Mouse (Mus musculus) bone marrow macrophage, adult 2 months (primary cell): Measurements from ENCODE around the gene Mink1. TPM values are rescaled to one million over a fixed set of nuclear protein-coding genes. Genes with fewer than 3 reads are reported as not detected.

Source experiments
- H3K27ac ChIP-seq: 2 replicates; pipeline ENCODE4 v1.5.1; 2012; ENCODE audit warnings: low read depth, low read length; ENCODE audit not compliant: insufficient read depth
- H3K4me1 ChIP-seq: 2 replicates; pipeline ENCODE4 v1.6.1; 2012; ENCODE audit warnings: low read length; ENCODE audit not compliant: control insufficient read depth, insufficient read depth
- H3K4me3 ChIP-seq: 2 replicates; pipeline ENCODE4 v1.5.1; 2012; ENCODE audit warnings: mild to moderate bottlenecking, low read length, moderate library complexity; ENCODE audit not compliant: insufficient read depth
- CTCF ChIP-seq: IDR thresholded peaks from 2 replicates; pipeline ENCODE4 v1.5.1; 2012; ENCODE audit warnings: low read depth, mild to moderate bottlenecking, low read length, moderate library complexity
- POLR2A ChIP-seq: IDR thresholded peaks from 2 replicates; pipeline ENCODE4 v1.6.1; 2012; ENCODE audit warnings: mild to moderate bottlenecking, low read depth, low read length, borderline replicate concordance
- polyA plus RNA-seq: library from polyadenylated mRNA; stranded (reverse); fragments of >200 nt; gene quantifications from 2 replicates; pipeline ENCODE4 v1.2.4, GENCODE M21; 2012; ENCODE audit not compliant: missing spikeins, insufficient read depth, insufficient read length

Mink1 gene
- polyA plus RNA-seq, 1 experiment, result 139 TPM

DNA sequence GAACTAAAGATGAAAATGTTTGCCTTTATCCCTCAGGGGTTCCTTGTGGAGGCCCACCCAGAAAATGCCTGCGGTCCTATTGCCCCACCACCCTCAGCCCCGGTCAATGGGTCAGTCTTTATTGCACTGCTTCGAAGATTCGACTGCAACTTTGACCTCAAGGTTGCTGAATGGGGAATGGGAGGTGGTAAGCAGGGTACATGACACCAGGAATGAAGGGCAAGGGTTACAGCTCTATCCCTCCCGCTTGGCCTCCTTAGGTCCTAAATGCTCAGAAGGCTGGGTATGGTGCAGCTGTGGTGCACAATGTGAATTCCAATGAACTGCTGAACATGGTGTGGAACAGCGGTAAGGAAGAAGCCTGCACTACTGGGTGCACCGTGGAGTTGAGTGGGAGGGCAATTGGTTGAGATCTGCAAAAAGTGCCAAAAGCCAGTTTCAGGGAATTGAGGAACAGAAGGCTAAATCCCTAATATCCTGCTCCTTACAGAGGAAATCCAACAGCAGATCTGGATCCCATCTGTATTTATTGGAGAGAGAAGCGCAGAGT lies 86.6 kb downstream of the Mink1 start:
- H3K4me1 ChIP-seq, result peaks cover 28% of the 10 kb centered on the region
- TF ChIP-seq CTCF, result no peak
- no peak for TF ChIP-seq POLR2A
- no peak overlapping the region for H3K27ac ChIP-seq
- H3K4me3 ChIP-seq, result peak overlapping the region; percentile 92

DNA sequence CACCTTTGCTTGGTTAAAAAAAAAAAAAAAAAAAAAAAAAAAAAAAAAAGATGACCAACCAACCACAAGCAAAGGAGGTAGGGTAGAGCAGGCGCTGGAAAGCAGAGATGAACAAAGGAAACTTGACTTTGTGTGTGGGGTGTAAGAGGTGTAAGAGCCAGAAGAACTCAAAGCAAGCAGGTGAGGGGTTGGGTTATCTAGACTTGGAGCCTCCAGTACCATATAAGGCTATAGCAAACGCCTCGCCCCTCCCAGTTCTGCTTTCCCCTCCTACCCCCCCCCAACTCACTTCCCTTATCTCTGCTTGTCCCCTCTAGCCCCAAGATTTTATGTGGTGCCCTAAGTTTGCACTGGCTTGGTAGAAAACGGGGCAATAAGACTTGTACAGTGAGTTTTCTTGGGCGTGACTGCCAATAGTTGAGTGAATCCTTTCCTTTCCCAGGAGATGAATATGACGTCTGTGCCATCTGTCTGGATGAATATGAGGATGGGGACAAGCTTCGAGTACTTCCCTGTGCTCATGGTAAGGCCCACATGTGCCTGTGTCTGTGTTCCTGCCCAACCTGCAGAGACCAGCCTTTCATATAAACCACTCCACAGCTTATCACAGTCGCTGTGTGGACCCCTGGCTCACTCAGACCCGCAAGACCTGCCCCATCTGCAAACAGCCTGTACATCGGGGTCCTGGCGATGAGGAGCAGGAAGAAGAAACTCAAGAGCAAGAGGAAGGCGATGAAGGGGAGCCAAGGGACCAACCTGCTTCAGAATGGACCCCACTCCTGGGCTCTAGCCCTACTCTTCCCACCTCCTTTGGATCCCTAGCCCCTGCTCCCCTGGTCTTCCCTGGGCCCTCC lies 87.9 kb downstream of the Mink1 start:
- Histone ChIP-seq H3K4me3 (peak overlapping the region; percentile 31), H3K4me1 (peaks cover 24% of the 10 kb centered on the region), H3K27ac (peak overlapping the region; percentile 30)
- no peak for TF ChIP-seq CTCF
- no peak for TF ChIP-seq POLR2A

DNA sequence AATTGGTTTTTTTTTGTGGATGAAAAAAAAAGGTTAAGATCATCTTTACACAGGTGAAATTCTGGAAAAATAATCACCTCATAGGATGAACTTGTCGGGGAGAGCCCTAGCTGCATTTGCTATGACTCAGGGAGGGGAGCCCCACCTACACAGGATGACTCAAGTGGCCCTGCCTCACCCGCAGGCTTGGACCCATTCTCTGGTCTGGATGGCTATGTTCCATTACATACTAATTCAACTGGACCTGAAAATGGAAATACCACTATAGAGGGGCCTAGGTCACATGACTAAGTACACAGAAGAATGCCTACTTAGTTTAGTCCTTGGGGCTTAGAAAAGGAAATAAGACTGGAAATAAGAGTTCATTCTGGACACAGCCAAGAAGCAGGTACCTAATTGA lies 88.7 kb downstream of the Mink1 start:
- TF ChIP-seq POLR2A, result no peak
- H3K4me3 ChIP-seq, result peak overlapping the region; percentile 100
- peak overlapping the region; percentile 99 for H3K27ac ChIP-seq
- peaks cover 20% of the 10 kb centered on the region for H3K4me1 ChIP-seq

DNA sequence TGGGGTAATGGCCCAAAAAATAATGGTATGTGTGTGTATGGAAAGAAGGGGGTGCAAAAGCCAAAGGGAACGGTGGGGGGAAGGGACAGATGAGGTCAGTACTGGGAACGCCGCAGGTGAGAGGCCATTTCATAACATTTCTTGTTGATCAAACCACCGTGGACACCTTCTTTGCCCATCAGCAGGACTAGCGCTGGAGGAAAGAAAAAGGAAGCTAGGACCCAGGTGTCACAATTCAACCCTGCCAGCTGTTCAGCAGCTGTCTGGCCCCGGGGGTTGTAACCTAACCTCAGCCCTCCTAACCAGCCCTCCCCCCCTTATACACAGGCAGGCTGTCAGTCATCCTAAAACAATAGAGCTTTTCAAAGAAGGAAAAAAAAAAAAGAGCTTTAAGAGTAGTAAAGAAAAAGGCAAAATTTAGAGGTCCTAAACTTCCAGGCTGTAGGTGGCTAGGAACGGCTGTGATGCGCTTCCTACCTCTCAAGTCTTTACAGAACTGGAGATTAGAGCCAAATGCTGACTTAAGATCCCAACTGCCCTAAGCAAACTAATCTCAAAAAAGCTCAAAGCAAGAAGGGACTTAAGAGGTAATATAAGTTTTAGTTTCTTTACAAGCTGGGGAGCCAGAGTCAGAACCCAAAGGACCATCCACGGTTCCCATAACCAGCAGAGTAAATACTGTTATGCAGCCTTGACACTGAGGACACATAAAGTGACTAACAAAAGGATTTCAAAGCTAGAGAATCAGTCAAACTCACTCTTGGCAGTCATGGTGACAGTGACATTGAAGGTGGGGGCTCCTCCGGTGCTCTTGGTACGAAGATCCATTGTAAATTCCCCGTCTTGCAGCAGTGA lies 89.6 kb downstream of the Mink1 start:
- Histone ChIP-seq H3K27ac (peak overlapping the region; percentile 99), H3K4me3 (peak overlapping the region; percentile 100), H3K4me1 (peaks cover 27% of the 10 kb centered on the region)
- TF ChIP-seq CTCF (no peak), POLR2A (no peak)

DNA sequence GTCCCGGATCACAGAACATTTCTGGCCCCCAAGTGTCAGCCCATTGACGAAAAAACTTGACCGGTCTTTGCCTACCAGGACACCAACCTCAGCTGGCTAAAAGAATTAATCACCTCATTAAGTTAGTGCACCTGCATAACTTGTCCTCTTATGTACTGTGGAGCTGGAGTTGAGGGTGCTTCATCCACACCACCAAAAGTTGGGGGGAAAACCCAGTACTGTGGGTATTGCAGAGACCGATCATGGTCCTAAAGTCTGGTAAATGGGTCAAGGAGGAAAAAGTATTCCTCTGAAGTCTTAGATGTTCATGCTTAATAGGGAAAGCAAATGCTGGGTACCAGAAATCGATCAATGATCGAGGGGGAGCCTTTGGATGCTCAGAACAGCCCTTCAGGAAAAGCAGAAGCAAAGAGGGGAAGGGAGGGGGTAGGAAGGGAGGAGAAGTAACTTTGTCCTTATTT lies 90.2 kb downstream of the Mink1 start:
- Histone ChIP-seq H3K4me1 (peaks cover 34% of the 10 kb centered on the region), H3K4me3 (peak overlapping the region; percentile 100), H3K27ac (peak overlapping the region; percentile 99)
- TF ChIP-seq CTCF (no peak), POLR2A (no peak)

DNA sequence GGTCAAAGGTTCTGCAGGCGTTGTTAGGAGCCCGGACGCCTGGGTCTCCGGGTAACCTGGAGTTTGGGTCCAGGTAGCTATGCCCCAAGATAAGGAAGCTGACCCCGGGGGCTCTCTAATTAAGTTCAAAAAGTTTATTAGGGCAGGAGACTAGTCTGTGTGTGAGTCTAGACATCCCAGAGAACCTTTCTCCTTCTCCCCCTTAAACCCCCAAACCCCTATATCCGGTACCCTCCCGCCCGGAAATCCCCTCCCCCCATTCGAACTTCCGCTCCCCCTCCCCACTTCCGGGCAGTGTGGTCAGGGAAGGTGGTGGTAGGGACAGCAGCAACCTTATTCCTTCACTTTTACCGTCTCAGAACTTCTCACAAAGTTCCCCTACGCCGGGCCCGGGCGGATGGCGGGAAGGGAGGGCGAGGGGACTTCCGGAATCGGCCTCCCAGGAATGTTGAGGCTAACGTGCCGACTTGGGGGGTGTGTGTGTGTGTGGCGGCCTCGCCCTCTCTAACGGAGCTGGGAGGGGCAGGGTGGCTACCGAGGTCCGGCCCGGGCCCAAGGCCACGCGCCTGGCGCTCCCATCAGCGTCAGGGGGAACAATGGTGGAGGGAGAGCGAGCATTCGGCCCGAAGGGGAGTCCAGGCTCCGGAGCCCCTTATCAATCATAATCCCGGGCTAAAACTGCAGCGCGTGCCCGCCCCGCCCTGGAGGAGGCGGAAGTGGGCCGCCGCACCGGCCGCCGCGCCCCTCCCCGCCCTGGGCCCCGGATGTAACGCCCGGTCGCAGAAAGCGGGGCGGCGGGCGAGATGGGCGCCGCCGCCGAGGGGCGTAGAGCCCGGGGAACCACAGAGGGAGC lies 90.9 kb downstream of the Mink1 start:
- Histone ChIP-seq H3K4me1 (peaks cover 40% of the 10 kb centered on the region), H3K27ac (peak overlapping the region; percentile 99)
- TF ChIP-seq CTCF (no peak), POLR2A (peak; percentile 51; the same call in 1 of the 2 replicates)

DNA sequence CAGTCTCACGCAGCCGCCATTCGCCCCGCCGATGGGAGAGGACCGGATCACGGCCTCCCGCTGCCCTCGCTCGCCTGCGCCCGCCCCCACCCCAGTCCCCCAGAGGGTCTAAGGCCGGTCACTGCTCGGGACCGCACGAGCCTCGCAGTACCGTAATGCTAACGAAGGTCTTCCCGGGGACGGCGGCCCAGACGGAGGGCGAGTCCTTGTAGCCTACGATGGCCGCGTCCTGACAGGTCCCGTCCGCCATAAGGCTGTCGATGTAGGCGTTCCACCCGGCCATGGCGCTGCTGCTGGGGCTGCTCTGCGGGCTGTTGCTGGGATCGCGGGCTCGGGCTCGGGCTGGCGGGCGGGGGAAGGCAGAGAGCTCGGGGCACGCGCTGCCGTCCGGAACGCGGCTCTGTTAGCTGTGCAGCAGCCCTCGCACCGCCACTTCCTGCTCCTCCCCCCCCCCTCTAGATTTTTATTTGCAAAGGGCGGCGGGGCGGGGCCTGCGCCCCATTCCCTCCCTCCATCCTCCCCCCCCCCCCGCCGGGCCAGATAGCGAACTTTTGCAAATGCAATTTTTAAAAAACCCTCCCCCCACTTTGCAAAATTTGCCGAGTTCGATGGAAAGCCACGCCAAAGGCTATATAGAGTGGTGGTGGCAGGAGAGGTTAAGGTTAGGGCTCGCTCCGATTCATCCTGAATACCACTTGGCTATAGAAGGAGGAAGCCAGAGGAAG lies 91.7 kb downstream of the Mink1 start, which contains the start of gene Pfn1:
Gene Pfn1 (minus strand): TSS at position 447 of the 725 bp plus-strand sequence.
- H3K4me1 ChIP-seq, result peaks cover 42% of the 10 kb centered on the region
- H3K4me3 ChIP-seq, result peak within 1 kb of the TSS; percentile 100
- peak within 1 kb of the TSS; percentile 99 for H3K27ac ChIP-seq
- TF ChIP-seq POLR2A (no peak; the same call in 1 of the 2 replicates), CTCF (no peak)

More for the DNA sequence above, 90.9 kb downstream of the Mink1 start:
- peak overlapping the region; percentile 100 for H3K4me3 ChIP-seq

DNA sequence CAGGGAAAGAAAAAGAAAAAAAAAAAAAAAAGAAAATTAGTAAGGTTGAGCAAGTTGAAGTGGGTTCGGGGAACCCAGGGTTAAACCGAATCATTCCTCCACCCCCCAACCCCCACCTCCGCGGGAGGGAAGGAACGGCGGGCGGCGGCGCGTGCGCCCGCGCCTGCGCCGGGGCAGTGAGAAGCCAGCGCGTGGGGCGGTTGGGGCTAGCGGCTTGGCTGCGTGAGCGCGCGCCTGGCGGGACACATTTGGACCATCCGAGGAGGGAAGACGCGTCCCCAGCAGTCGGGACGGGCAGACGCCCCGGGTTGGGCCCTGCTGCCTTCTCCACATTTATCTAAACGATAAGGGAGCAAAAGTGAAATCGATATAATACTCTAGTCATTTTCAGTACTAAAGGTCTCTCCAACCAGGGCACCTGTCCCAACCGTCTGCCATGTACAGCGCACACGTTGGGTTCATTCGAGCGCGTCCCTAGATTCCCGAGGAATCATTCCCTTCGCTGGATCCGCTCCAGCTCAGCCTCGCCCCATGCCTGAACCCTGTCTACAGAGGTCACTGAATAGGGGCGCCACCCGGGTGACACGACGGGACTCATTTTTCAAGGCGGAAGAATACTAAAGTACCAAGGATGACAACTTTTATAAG lies 92.4 kb downstream of the Mink1 start:
- Histone ChIP-seq H3K27ac (peak overlapping the region; percentile 97), H3K4me1 (peaks cover 40% of the 10 kb centered on the region), H3K4me3 (peak overlapping the region; percentile 84)
- no peak for TF ChIP-seq CTCF
- TF ChIP-seq POLR2A, result no peak
